Mouse (Mus musculus): ENCODE measurements around the gene Sae1.

Sae1 gene

DNA sequence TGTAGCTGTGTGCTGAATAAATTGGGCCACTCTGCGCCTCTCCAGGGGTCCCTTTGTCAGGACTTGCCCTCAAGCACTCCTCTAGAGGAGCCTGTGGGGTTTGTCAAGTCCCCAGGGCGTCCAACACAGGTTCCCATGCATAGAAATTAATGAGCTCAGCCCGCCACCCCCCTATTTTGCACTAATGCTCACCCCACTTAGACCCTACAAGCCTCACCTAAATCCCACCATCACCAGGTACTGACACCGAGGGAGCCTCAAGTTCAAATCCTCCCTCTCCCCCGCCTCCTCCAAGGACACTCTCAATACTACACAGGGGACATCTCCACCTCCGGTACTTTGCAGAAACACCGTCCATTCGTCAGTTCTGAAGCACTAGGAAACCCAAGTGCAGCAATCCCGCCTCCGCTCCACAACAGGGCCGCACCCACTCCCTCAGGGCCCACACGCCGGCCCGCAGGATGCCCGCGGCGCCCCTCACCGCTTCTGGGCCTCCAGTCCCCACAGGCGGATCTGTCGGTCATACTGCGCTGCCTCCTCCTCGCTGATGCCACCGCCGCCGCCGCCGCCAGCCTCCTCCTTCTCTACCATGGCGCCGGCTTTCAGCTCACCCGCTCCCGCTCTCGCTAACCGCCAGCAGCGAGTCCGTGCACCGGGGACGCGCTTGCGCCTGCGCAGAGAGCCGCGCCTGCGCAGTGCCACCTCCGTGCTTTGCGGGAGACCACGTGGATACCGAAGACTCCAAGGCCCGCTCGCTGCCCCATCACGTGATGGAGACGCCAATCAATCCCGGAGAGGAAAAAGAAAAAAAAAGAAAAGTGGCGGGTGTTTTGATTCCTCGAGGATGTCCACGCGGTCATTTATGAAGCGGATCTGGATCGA lies at the start of gene Sae1:
Gene Sae1, minus strand, starts transcription at position 647 of the 882 bp plus-strand sequence.
- DNase-seq (ENCODE audit: extremely low spot score) = peak; percentile 96

DNA sequence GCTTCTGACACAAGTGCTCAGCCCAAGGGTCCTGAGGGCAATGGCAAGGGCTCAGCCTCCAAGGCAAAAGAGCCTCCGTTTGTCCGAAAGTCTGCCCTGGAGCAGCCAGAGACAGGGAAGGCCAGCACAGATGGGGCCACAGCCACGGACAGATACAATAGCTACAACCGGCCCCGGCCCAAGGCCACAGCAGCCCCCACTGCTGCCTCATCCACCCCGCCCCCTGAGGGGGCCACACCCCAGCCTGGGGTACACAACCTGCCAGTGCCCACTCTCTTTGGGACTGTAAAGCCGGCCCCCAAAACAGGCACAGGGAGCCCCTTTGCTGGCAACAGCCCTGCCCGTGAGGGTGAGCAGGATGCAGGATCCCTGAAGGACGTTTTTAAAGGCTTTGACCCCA lies 47.5 kb upstream of the Sae1 start:
- DNase-seq (ENCODE audit: extremely low spot score) = no peak

DNA sequence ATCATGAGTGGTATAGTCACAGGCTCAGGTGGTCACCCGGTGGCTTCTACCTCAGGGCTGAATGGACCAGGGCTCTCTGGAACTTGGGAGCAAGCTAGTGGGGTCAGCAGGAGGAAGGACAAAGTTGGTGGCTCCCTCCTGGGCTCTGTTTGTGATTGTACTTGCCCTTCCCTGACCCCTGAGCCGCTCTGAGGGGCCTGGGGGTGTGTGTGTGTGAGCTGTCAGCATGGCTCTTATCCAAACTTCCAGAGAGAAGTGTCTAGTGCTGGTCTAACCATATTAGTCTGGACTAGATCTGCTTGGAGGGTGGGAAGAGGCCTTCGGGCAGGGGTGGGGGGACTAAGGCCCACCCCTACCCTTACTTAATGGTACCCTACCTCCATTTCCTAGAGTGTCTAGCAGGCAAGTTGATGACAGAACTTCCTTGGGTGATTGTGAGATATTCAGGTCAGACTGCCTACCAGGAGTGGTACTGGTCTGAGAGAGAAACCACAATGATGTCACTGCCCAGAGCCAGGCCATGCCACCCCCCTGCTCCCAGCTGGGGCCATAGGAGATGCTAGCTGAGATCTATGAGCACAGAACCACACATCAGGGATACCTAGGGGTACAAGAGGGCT lies 45.9 kb upstream of the Sae1 start:
- no peak for DNase-seq (ENCODE audit: extremely low spot score)

DNA sequence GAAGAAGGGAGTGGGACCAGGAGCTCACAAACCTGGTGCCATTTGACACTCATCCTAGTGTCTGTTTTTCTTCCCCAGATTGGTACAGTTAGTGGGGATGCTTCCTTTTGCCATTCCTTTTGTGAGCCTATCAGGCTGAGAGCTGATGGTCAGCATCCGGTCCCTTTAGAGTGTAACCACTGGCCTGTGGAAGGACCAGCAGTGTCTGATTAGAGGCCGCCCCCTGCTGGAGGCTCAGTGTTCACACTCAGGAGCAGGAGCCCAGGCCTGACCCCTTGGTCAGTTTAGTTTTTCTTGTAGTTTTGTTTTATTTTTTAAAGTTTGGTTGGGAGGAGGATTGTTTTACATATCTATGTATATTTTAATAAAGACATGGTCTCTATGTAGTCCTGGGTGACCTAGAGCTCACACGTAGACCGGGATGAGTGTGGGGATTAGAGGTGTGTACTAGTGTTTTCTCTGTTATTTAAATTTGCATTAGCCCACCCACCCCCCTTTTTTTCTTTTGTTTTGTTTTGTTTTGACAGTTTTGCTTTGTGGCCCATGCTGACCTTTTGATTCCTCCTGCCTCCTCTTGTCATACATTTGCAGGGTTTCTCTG lies 38.6 kb upstream of the Sae1 start:
- DNase-seq (ENCODE audit: extremely low spot score) = peak; percentile 51

DNA sequence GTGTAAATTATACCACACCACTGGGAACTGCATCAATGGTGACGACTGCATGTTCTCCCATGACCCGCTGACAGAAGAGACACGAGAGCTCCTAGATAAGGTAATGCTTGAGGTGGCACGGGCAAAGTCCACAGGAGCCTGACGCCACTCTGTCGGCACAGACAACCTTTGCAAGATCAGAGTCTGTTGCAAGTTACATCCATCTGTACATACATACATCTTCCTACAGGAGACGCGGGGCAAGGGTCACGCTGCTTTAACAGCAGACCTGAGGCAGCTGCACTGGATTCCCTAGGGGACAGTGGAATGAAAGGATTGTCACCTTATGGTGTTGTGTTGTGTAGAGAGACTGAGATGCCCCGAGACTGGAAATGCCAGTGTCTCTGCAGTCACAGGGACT lies 38.1 kb upstream of the Sae1 start:
- no peak for DNase-seq (ENCODE audit: extremely low spot score)

DNA sequence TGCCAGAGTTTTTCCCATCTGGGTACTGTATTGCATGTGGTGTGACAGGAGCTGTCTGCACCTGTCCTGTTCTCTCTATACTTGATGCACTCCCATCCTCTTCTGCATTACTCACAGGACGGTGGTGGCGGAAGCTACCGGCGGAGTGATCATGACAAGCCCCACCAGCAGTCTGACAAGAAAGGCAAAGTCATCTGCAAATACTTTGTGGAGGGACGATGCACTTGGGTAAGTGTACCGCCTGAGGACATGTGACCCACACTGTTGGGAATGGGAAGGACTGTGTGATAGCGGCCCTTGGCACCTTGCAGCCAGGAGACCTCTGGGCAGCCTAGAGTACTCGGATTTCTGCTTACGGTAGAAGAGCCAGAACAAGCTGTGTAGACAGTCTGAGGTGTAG lies 36.1 kb upstream of the Sae1 start:
- DNase-seq (ENCODE audit: extremely low spot score) = no peak

DNA sequence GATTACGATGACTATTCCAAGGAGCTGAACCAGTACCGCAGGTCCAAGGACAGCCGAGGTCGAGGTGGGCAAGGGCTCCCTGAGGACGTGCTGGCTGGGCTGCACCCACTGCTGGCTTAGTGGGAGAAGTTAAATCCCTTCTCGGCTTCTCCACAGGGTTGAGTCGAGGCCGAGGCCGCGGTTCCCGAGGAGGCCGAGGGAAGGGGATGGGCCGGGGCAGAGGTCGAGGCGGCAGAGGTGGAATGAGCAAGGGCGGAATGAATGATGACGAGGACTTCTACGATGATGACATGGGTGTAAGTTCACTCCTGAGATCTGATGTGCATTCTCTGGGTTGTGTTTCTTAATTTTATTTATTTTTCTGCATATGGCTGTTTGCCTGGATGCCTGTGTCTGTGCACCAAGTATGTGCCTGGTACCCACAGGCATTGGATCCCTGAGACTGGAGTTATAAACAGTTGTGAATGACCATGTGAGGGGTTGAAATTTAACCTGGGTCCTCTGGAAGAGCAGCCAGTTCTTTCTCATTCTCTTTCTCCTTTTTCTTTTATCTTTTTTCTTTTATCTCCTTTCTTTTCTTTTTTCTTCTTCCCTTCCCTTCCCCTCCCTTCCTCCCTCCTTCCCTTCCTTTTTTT lies 34.7 kb upstream of the Sae1 start:
- no peak for DNase-seq (ENCODE audit: extremely low spot score)

DNA sequence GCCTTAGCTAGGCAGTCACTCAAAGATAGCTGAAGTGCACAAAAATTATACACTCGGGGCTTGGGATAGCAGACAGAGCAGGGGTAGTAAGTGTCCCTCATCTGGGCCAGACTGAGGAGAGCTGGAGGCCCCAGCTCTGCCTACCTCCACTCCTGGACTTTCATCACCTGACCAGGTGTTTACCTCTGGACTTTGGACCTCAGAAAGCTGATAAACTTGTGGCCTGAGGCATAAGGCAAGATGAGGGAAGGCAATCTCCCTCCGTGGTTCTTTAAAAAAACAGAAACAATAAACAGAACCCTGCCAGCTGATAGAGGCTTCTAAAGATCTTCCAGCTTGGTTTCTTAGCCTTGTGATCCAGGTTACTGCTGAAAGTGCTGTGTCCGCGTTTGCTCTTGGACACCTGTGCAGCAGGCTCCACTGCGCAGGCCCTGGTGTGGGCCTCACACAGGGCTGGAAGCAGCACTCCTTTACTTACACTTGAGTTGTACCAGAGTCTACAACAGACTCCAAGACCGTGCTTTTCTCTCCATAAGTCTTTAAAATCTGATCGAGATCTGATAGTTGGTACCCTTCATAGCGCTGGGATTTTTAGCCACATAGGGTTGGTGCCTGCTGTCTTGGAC lies 33.0 kb upstream of the Sae1 start:
- no peak for DNase-seq (ENCODE audit: extremely low spot score)

DNA sequence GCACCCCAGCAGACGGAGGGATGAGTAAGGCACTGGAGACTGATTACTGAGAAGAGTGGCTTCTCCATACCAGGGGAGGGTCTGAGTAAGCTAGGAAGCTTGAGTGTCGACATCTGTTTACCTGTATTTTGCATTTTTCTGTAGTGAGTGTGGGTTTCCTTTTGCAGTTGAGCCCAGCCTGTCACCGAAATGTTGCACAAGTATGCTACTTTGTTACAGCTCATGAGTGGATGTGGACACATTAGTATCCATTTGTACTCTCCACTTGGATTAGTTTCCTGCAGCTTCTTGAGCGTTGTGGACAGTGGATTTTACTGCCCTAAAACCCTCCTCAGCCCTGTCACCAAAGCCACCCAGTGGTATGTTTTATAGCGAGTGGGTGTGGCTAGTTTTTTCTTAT lies 31.1 kb upstream of the Sae1 start:
- no peak for DNase-seq (ENCODE audit: extremely low spot score)

DNA sequence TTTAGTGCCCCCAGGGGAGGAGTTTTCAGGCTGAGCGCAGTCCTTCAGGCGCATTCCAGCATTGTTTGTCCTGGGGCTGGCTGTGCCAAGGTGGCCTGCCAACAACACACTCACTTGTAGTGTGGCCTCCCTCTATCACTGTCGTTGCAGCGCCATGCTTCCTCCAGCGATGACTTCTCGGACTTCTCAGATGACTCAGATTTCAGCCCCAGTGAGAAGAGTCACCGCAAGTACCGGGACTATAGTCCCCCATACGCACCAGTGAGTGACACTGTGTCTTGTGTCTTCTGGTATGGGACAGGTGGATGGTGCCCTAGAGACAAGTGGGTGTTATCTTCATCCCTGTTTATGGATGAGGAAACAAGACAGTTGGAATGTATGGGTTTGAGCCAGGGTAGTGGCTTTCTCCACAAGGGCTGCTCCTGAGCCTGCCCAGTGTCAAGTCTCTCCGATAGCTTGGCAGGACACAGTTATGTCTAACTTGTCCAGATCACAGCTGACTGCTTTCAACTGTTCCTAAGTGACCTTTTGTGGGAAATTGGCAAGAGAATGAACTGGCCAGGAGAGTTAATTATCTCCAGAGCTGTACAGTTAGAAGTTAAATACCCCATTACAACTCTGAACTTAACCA lies 29.6 kb upstream of the Sae1 start:
- no peak for DNase-seq (ENCODE audit: extremely low spot score)

DNA sequence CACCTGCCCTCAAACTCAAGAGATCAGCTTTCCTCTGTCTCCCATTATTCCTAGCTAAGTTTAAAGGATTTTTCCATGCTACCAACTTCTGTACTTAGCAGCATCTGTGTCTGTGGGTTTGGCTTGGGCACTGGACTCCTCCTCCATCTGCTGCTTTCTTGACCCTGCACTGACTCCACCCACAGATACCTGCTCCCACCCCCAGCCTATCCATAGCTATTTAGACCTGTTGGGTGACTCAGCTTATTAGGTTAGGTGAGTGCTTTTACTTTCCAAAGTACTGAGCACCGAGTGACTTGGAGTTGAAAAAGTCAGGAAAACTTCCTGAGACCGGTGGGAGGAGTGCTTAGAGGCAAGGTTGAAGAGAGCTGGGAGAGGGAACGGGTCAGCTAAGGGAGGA lies 27.8 kb upstream of the Sae1 start:
- no peak for DNase-seq (ENCODE audit: extremely low spot score)

DNA sequence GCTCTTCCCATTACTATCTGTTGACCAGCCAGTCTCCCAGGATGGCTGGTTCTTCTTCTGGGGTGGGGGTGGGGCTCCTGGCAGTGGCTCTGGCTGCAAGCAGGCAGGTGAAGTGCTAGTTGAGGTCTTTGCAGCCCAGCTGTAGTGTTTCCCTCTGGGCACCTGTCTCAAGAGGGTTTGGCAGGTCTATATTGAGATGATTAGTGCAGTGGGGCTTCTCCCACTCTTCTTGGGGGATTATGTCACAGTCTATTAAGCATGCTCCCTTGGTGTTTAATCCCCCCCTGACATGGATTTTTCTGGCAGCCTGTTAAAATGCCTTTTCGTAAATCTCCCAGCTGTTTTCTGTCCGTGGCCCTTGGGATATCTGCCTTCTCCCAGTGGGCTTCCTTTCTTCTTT lies 25.3 kb upstream of the Sae1 start:
- no peak for DNase-seq (ENCODE audit: extremely low spot score)

DNA sequence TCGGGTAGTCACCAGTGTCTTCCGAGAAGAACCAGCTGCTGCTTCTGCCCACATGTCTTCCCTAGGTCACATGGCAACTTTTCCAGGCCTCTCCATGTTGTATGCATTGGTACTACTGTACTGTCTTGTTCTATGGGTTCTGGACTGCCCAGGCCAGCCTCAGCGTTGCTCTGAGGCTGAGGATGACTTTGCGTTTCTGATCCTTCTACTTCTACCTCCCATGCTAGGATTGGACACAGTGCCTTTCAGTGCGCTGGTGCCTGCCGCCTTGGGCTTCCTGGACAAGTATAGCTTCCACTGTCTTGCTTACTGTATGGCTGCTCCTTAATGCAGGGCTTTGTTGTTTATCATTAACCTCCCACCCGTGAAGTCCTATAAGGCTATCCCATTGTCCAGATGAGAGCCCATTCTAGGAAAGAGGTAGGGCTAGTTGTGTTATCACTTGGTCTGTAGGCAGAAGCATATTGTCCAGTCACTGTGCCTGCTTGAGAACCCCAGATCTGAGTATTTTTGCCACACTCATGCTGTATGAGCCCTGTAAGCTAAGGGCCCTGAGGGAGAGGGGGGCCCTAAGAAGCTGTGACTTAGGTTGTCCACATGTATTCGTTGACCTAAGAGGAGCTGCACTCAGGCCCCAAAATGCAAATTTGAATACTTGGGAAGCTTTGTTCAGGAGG lies 24.8 kb upstream of the Sae1 start:
- no peak for DNase-seq (ENCODE audit: extremely low spot score)

DNA sequence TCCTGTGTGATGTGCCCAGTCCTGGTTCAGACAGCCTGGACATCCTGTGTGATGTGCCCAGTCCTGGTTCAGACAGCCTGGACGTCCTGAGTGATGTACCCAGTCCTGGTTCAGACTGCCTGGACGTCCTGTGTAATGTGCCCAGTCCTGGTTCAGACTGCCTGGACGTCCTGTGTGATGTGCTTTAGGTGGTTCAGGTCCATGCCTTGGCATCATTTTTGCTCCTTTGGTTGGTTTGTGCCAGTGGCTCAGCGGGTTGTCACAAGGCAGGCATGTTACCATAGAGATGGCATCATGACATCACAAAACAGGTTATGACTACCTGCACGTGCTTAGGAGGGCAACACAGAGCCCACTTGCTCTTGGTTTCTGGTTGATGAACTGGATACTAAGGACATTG lies 23.5 kb upstream of the Sae1 start:
- no peak for DNase-seq (ENCODE audit: extremely low spot score)

DNA sequence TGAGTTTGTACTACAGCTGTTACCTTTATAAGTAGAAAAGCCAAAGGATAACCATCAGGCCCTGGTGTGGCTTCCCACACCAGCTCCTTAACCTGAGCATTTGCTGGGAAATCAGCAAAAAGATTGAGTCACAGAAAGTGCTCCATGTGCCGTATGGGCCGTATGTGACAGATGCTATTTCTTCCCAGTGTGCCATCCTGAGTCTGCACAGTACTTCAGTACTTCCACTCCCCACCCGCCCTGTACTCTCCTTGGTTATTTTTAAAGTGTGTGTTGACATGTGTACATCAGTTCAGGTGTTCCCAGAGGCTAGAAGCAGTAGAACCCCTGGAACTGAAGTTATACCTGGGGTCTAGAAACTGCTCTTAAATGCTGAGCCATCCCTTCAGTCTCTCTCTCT lies 19.4 kb upstream of the Sae1 start:
- DNase-seq (ENCODE audit: extremely low spot score) = no peak

DNA sequence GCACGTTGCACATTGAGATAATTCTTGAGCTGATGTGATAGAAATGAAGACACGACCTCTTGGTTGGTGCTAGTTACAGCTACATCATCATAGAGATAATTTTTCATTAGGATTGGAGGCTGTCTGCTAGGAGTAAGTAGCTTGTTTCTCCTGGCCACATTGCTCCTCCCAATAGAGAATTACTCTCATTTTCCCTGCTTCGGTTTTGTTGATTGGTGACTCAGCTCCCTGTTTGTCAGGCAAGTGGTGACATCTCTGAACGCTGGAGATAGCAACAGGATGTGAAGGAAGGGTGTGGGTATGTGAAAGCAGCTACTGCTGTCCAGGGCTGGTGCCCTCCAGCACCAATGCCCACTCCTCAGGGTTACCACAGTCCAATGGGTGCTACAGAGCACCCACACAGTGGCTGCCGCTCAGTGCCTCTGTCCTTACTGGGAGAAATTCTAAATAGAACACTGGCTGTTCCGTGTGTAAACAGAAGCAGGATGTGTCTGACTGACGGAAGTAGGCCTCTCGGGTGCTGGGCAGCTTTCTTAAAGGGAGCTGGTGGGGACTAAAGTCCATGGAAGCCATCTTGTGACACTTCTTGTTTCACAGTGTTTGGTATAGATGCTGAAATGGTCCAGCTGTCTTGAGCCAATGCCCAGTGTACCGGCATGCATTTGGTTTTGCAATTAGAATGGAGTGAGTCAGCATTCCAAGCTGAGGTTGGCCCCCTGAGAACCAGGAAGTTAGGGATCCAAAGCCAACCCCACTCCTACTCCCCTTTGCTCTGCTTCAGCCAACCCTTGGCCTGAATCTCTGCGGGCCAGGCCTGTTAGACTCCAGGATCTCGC lies 18.1 kb upstream of the Sae1 start:
- DNase-seq (ENCODE audit: extremely low spot score) = no peak

DNA sequence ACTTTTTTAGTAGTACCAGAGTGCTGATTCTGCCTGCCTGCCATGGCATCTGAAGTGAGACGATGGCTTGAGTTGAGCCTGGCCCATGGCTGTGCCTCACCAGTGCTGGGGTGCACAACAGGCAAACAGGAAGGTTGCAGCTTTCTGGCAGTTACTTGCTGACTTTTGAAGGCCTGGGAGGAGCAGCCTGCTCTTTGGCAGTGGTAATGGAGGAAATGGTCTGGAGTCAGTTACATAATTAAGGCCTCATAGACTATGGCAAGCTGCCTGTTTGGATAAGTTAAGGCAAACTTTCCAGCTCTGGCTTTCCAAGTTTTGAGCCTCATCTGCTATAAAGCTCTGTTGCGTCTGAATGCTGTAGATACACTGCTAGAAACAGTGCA lies 17.5 kb upstream of the Sae1 start:
- DNase-seq (ENCODE audit: extremely low spot score) = no peak

DNA sequence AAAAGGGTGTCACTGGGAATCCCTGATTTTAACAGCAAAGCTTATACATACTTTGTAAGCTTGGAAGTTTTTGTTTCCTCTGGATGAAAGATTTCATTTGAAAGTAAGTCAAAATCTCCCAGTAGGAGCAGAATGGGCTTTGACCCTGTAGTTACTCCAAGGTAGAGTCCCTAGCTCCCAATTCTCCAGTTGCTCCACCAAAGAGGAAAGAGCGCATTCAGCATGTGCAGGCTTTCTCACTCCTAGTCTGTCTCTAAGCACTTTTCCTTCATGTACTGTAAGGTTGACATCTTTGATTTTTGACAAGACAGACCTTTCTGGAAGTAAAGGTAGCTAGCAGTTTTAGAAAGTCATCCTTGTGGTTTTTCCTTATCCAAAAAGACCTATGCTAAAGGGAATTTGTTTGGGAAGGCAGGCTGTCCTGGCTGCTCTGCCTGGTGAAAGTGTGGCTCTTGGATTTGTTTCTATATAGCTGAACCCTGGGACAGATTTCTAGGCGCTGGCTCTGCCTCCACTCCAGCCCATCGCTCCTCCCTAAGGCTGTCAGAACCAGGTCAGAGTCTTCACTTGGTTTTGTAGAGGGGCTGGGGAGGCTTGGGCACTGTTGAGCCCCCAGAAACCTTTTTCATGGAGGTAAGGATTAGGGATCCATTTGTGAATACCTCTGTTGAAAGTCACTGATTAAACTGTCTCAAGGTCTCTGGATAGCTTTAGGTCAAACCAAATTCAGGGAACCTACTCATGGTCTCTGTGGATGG lies 16.9 kb upstream of the Sae1 start:
- DNase-seq (ENCODE audit: extremely low spot score) = no peak
